Mouse (Mus musculus): Measurements from ENCODE around the gene Hist1h3d. TPM values are rescaled to one million over a fixed set of nuclear protein-coding genes. Genes with fewer than 3 reads are reported as not detected.
"Not testable (repeated sequence)": the region's sequence is repeated elsewhere in the genome, so short reads cannot be mapped to it uniquely, and the experiment has no call there.

The Hist1h3d gene
- total RNA-seq, 2 experiments from 2014 or later, result 13.0 to 15.0 TPM

GRCm38 (mm10) chr13:23542225-23542980 is 33.2 kb upstream of the Hist1h3d start:
- not testable (repeated sequence) for DNase-seq (ENCODE audit: low spot score in 2 of 2)

- DNase-seq (ENCODE audit: low spot score in 2 of 2), result peak; percentile 41 to 54
Observed at GRCm38 (mm10) chr13:23542999-23543607, 32.5 kb upstream of the Hist1h3d start, which contains the start of gene Hist1h2bh. Gene Hist1h2bh (minus strand): TSS chr13:23543392.

GRCm38 (mm10) chr13:23543965-23544786 is 31.4 kb upstream of the Hist1h3d start, which contains the start of gene Hist1h3f:
Gene Hist1h3f (plus strand): TSS chr13:23544052.
- peak; percentile 65 to 74 for DNase-seq (ENCODE audit: low spot score in 2 of 2)

GRCm38 (mm10) chr13:23544787-23545120 is 30.8 kb upstream of the Hist1h3d start:
- not testable (repeated sequence) for DNase-seq (ENCODE audit: low spot score in 2 of 2)

- DNase-seq (ENCODE audit: low spot score in 2 of 2), result no peak
Observed at GRCm38 (mm10) chr13:23546694-23547093, 28.9 kb upstream of the Hist1h3d start.

- no peak for DNase-seq (ENCODE audit: low spot score in 2 of 2)
Observed at GRCm38 (mm10) chr13:23550761-23551145, 24.8 kb upstream of the Hist1h3d start.

- DNase-seq (ENCODE audit: low spot score in 2 of 2), result peak; percentile 78 to 85
Observed at GRCm38 (mm10) chr13:23551146-23551834, 24.3 kb upstream of the Hist1h3d start, which contains the start of gene Hist1h4f. Gene Hist1h4f (minus strand): TSS chr13:23551648.

- DNase-seq (ENCODE audit: low spot score in 2 of 2), result no peak
Observed at GRCm38 (mm10) chr13:23551931-23552914, 23.3 kb upstream of the Hist1h3d start.

GRCm38 (mm10) chr13:23552962-23553361 is 22.6 kb upstream of the Hist1h3d start, which contains the start of gene Hist1h1d:
Gene Hist1h1d (plus strand): TSS chr13:23553262.
- DNase-seq (ENCODE audit: low spot score in 2 of 2), result no peak

- no peak for DNase-seq (ENCODE audit: low spot score in 2 of 2)
Observed at GRCm38 (mm10) chr13:23554393-23554792, 21.2 kb upstream of the Hist1h3d start.

GRCm38 (mm10) chr13:23554925-23555838 is 20.4 kb upstream of the Hist1h3d start:
- DNase-seq (ENCODE audit: low spot score in 2 of 2), result peak; percentile 58 to 71

- DNase-seq (ENCODE audit: low spot score in 2 of 2), result peak; percentile 37 to 60
Observed at GRCm38 (mm10) chr13:23555839-23556416, 19.6 kb upstream of the Hist1h3d start.

- DNase-seq (ENCODE audit: low spot score in 2 of 2), result no peak
Observed at GRCm38 (mm10) chr13:23556906-23557305, 18.7 kb upstream of the Hist1h3d start.

- DNase-seq (ENCODE audit: low spot score in 2 of 2), result not testable (repeated sequence)
Observed at GRCm38 (mm10) chr13:23560699-23561098, 14.9 kb upstream of the Hist1h3d start.

GRCm38 (mm10) chr13:23561531-23561882 is 14.1 kb upstream of the Hist1h3d start:
- DNase-seq (ENCODE audit: low spot score in 2 of 2), result not testable (repeated sequence)

GRCm38 (mm10) chr13:23561883-23562659 is 13.5 kb upstream of the Hist1h3d start, which contains the start of gene Hist1h3e:
Gene Hist1h3e (minus strand): TSS chr13:23562369.
- peak; percentile 94 to 95 for DNase-seq (ENCODE audit: low spot score in 2 of 2)

GRCm38 (mm10) chr13:23562699-23563462 is 12.7 kb upstream of the Hist1h3d start:
- peak in 1 of 2 experiments; percentile 46 for DNase-seq (ENCODE audit: low spot score in 2 of 2)
